Mouse (Mus musculus): ENCODE data around the gene Nsf.

- TF ChIP-seq CTCF (IDR thresholded peaks at IDR 0.05; ENCODE audit: low read depth, low read length) (no peak), POLR2A (IDR thresholded peaks at IDR 0.05; ENCODE audit: insufficient read depth, low read length) (no peak), EP300 (IDR thresholded peaks at IDR 0.05; ENCODE audit: insufficient read depth, low read depth, low read length) (no peak)
Measured at GRCm38 (mm10) chr11:103854294-103854693, 99.6 kb downstream of the Nsf start.

Measured in ES-Bruce4 (cell line).